Mouse (Mus musculus) embryonic facial prominence, embryonic 12.5 days (tissue): ENCODE data around the gene St7. TPM values are rescaled to one million over a fixed set of nuclear protein-coding genes. Genes with fewer than 3 reads are reported as not detected.

Source experiments
- ATAC-seq: fragments of 200-750 bp; cut with Nextera tagmentation; 2 replicates; pipeline ENCODE4 v1.8.0; 2017; ENCODE audit not compliant: insufficient number of reproducible peaks, insufficient read depth, low FRiP score, low TSS enrichment
- H3K27ac ChIP-seq: fragments of 300-500 bp; sonication (generic); 2 replicates; pipeline ENCODE4 v1.5.1; 2016; ENCODE audit warnings: mild to moderate bottlenecking
- H3K27me3 ChIP-seq: fragments of 300-500 bp; sonication (generic); 2 replicates; pipeline ENCODE4 v1.6.1; 2016; ENCODE audit warnings: mild to moderate bottlenecking, moderate library complexity
- H3K36me3 ChIP-seq: fragments of 300-500 bp; sonication (generic); 2 replicates; pipeline ENCODE4 v1.6.1; 2016; ENCODE audit warnings: mild to moderate bottlenecking
- H3K4me1 ChIP-seq: fragments of 300-500 bp; sonication (generic); 2 replicates; pipeline ENCODE4 v1.6.1; 2016
- H3K4me2 ChIP-seq: fragments of 300-500 bp; sonication (generic); replicated peaks from 2 replicates; pipeline ENCODE4 v1.6.1; 2016; ENCODE audit warnings: mild to moderate bottlenecking, moderate library complexity
- H3K4me3 ChIP-seq: fragments of 300-500 bp; sonication (generic); 2 replicates; pipeline ENCODE4 v1.5.1; 2016; ENCODE audit warnings: mild to moderate bottlenecking
- H3K9ac ChIP-seq: fragments of 300-500 bp; sonication (generic); 2 replicates; pipeline ENCODE4 v1.6.1; 2016; ENCODE audit warnings: mild to moderate bottlenecking, moderate library complexity
- H3K9me3 ChIP-seq: fragments of 300-500 bp; sonication (generic); 2 replicates; pipeline ENCODE4 v1.6.1; 2016; ENCODE audit warnings: mild to moderate bottlenecking, moderate library complexity
- WGBS: fragments of 180-500 bp; shearing (Covaris S2); methylation state at CpG from one replicate; pipeline ENCODE4 v1.1.7; 2016; 5-methylcytosine and 5-hydroxymethylcytosine counted together
- polyA plus RNA-seq: library from polyadenylated mRNA; unstranded; fragments of >200 nt; fragmentation: Nextera tagmentation; extraction: Ambion mirVana; gene quantifications from 2 replicates; pipeline ENCODE4 v1.2.1, GENCODE M21; 2016

St7 gene
- polyA plus RNA-seq, 1 experiment from 2014 or later, result 31.3 TPM

GRCm38 (mm10) chr6:17742209-17742608, 49.5 kb downstream of the St7 start:
- 85% methylated on average over 4 of the region's 4 CpGs for WGBS
- no peak overlapping the region for H3K27ac ChIP-seq
- no peaks in the 10 kb centered on the region for H3K36me3 ChIP-seq
- H3K4me2 ChIP-seq, result no peak overlapping the region
- no peak overlapping the region for H3K9ac ChIP-seq
- no peak overlapping the region for H3K4me3 ChIP-seq
- ATAC-seq, result no peak
- H3K9me3 ChIP-seq, result no peaks in the 10 kb centered on the region
- no peaks in the 10 kb centered on the region for H3K4me1 ChIP-seq
- no peaks in the 10 kb centered on the region for H3K27me3 ChIP-seq

DNA sequence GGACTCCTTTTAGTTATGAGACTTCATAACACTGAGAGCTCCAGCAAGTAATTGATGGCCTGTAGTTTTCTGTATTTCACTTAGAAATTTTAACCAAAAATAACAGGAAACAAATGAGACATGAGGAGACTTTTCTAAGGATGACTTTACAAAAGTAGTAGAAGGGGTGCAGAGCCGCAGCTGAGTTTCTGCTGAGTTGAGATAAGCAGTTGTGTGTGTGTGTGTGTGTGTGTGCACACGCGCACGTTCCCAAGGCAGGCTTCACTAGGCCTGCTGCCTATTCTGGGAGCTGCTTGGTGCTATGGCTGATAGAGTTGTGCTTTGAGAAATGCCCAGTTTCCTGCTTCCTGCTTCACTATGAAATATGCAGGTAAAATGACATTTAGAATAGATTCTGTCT, 50.6 kb downstream of the St7 start:
- no peak overlapping the region for H3K27ac ChIP-seq
- no peaks in the 10 kb centered on the region for H3K4me1 ChIP-seq
- H3K9ac ChIP-seq, result no peak overlapping the region
- no peak for ATAC-seq
- H3K9me3 ChIP-seq, result no peaks in the 10 kb centered on the region
- WGBS, result 93% methylated on average over 4 of the region's 4 CpGs
- H3K4me3 ChIP-seq, result no peak overlapping the region
- H3K27me3 ChIP-seq, result no peaks in the 10 kb centered on the region
- no peak overlapping the region for H3K4me2 ChIP-seq
- H3K36me3 ChIP-seq, result no peaks in the 10 kb centered on the region

GRCm38 (mm10) chr6:17747724-17748123, 55.0 kb downstream of the St7 start:
- Histone ChIP-seq H3K4me3 (no peak overlapping the region), H3K9ac (no peak overlapping the region), H3K4me2 (no peak overlapping the region), H3K27me3 (no peaks in the 10 kb centered on the region), H3K27ac (no peak overlapping the region), H3K36me3 (no peaks in the 10 kb centered on the region), H3K4me1 (peaks cover 11% of the 10 kb centered on the region; the same call in 1 of the 2 replicates), H3K9me3 (no peaks in the 10 kb centered on the region)
- WGBS, result 91% methylated on average over 13 of the region's 13 CpGs
- ATAC-seq, result no peak

GRCm38 (mm10) chr6:17748866-17749582, 56.3 kb downstream of the St7 start:
- Histone ChIP-seq H3K27me3 (no peaks in the 10 kb centered on the region), H3K9me3 (no peaks in the 10 kb centered on the region), H3K4me2 (peak overlapping the region; percentile 55), H3K4me3 (peak overlapping the region; percentile 33), H3K4me1 (peaks cover 11% of the 10 kb centered on the region; the same call in 1 of the 2 replicates), H3K27ac (peak overlapping the region; percentile 67), H3K36me3 (no peaks in the 10 kb centered on the region), H3K9ac (peak overlapping the region; percentile 41; the same call in 1 of the 2 replicates)
- 2% methylated on average over 18 of the region's 18 CpGs for WGBS
- peak; percentile 97 for ATAC-seq

DNA sequence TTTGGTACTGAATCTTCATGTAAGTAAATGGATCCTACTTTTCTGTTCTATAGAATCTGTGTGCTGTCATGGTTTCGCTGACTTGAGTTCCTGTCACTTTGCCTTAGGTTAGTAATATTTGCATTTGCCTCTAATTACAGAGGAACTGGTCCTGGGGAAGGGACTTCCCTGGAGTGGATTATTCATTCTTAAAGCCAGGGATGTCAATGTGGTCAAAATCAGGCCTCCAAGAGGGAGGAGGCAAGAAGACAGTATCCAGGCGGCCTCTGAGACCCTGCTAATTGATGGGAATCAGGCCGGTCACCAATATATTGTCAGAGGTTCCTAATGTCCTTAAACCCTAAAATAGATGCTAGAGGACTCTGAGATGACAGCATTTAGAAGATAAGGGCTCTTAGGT, 56.9 kb downstream of the St7 start:
- H3K27ac ChIP-seq, result peak overlapping the region; percentile 67; the same call in 1 of the 2 replicates
- no peak; the same call in 1 of the 2 replicates for ATAC-seq
- H3K36me3 ChIP-seq, result no peaks in the 10 kb centered on the region
- WGBS, result 39% methylated on average over 3 of the region's 3 CpGs
- no peaks in the 10 kb centered on the region for H3K9me3 ChIP-seq
- 0 out of 2 replicates have a peak overlapping the region, but pooled peaks have one; percentile 41 for H3K9ac ChIP-seq
- H3K4me2 ChIP-seq, result peak overlapping the region; percentile 55
- peak overlapping the region; percentile 33 for H3K4me3 ChIP-seq
- H3K4me1 ChIP-seq, result peaks cover 11% of the 10 kb centered on the region; the same call in 1 of the 2 replicates
- H3K27me3 ChIP-seq, result no peaks in the 10 kb centered on the region

DNA sequence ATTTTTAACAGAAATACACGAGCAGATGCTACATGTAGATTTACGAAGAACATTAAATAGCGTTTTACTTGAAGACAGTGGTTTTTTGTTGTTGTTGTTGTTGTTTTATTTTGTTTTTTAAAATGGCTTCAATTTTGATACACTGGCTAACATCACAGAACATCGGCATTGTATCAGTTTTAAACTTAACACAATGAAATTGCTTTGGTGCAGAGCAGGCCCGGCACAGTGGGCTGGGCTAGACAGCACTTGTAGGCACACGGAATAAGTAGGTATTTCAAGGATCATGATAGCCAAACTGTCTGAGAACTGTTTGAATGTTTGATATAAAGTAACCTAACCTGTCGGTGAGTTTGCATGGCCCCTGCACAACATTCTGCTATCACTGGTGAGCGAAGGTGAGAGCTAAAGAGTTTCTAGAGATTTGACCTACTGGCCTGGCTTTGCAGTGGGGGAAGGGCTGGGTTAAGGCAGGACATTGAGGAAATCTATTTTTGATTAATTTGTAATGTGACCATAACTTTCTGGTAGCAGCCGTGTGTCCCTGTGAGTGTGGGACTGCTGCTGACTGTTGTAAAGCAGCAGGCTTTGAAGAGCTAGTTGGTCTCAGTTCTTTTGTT, 57.4 kb downstream of the St7 start:
- WGBS, result 74% methylated on average over 9 of the region's 9 CpGs

GRCm38 (mm10) chr6:17750957-17751356, 58.2 kb downstream of the St7 start:
- no peak for ATAC-seq
- no peaks in the 10 kb centered on the region for H3K9me3 ChIP-seq
- no peak overlapping the region for H3K27ac ChIP-seq
- 93% methylated on average over 6 of the region's 6 CpGs for WGBS
- H3K4me3 ChIP-seq, result no peak overlapping the region
- no peaks in the 10 kb centered on the region for H3K27me3 ChIP-seq
- peaks cover 11% of the 10 kb centered on the region; the same call in 1 of the 2 replicates for H3K4me1 ChIP-seq
- no peak overlapping the region for H3K9ac ChIP-seq
- H3K4me2 ChIP-seq, result 0 out of 2 replicates have a peak overlapping the region, but pooled peaks have one; percentile 55
- H3K36me3 ChIP-seq, result no peaks in the 10 kb centered on the region

More for the DNA sequence above, 57.4 kb downstream of the St7 start:
- H3K9ac ChIP-seq, result no peak overlapping the region
- no peaks in the 10 kb centered on the region for H3K27me3 ChIP-seq
- H3K4me3 ChIP-seq, result peak overlapping the region; percentile 33
- H3K4me1 ChIP-seq, result peaks cover 11% of the 10 kb centered on the region; the same call in 1 of the 2 replicates
- no peaks in the 10 kb centered on the region for H3K9me3 ChIP-seq
- no peak overlapping the region for H3K27ac ChIP-seq
- no peaks in the 10 kb centered on the region for H3K36me3 ChIP-seq
- ATAC-seq, result no peak
- H3K4me2 ChIP-seq, result peak overlapping the region; percentile 55

DNA sequence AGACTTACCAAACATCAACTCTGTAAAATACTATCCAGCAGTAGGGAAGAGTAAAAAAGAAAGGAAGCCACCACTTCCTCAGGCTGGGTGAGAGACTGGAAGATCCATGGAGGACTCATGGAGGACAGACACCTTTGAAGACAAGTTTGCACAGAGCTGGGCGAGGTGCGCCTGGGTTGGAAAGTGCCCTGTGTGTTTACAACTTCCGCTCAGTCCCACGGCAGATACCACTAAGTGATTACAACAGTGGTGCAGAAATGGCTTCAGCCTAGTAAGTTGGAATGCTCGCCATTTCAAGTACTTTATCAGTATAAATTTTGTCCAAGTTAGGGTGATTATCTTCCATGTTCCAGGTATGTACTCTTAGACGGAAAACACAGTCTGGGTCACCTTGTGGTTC, 63.2 kb downstream of the St7 start:
- no peaks in the 10 kb centered on the region for H3K36me3 ChIP-seq
- no peak overlapping the region for H3K27ac ChIP-seq
- H3K4me2 ChIP-seq, result no peak overlapping the region
- no peak for ATAC-seq
- H3K9ac ChIP-seq, result no peak overlapping the region
- no peak overlapping the region for H3K4me3 ChIP-seq
- H3K4me1 ChIP-seq, result no peaks in the 10 kb centered on the region; the same call in 1 of the 2 replicates
- H3K27me3 ChIP-seq, result no peaks in the 10 kb centered on the region
- H3K9me3 ChIP-seq, result no peaks in the 10 kb centered on the region
- 84% methylated on average over 6 of the region's 6 CpGs for WGBS

DNA sequence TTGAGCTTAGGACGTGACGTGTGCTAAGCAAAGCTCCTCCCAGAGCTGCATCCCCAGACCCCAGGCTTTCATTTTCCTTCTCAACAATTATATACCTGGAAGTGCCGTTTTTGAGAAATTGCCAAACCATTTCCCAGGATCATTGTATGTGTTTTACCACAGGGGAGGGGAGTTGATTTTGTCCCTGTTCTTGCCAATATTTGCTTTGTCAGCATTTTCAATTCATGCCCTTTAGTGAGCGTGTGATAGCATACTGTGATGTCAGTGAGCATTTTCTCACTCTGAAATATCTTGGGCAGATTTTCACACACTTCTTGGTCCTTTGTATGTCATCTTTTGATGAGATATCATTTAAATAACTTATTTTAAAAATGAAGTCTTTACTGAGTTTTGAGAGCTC, 65.8 kb downstream of the St7 start:
- no peaks in the 10 kb centered on the region for H3K36me3 ChIP-seq
- no peak overlapping the region for H3K27ac ChIP-seq
- WGBS, result 82% methylated on average over 4 of the region's 4 CpGs
- H3K9me3 ChIP-seq, result no peaks in the 10 kb centered on the region
- peaks cover 5% of the 10 kb centered on the region; the same call in 1 of the 2 replicates for H3K4me1 ChIP-seq
- H3K4me3 ChIP-seq, result no peak overlapping the region
- no peak overlapping the region for H3K4me2 ChIP-seq
- no peak for ATAC-seq
- H3K27me3 ChIP-seq, result no peaks in the 10 kb centered on the region
- no peak overlapping the region for H3K9ac ChIP-seq

DNA sequence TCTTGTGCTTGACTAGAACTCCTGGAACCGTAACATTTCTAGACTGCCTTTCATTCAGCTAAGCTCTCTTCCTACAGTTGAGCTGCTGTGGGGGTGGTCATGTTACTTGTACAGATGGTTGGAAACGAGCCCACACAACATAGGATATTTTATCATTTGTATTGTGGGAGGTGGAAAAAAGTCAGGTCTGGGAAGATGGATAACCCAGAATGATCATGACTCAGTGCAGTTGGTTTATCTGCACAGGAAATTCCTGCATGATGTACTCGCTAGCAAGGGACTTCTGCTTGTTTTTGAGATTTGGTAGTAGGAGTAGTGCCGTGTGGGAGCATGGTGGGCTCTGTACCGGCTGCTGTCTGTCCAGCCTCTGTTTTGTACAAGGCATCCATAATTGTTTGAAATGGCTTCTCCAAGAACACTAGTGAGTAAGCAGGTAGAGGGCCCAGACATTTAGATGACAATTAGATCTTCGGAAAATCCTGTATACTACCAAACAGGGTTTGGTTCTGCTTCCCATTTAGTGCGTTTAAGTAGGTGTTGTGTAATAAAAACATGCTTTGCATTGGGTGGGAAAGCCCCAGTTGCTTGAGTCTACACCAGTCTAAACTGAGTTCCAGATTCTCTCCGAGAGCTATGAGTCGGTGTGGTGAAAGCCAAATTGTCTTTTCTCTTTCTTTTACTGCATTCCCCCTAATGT, 71.4 kb downstream of the St7 start:
- no peak overlapping the region for H3K4me3 ChIP-seq
- H3K27me3 ChIP-seq, result no peaks in the 10 kb centered on the region
- H3K27ac ChIP-seq, result no peak overlapping the region
- H3K36me3 ChIP-seq, result no peaks in the 10 kb centered on the region
- H3K4me2 ChIP-seq, result no peak overlapping the region
- ATAC-seq, result no peak
- peaks cover 5% of the 10 kb centered on the region; the same call in 1 of the 2 replicates for H3K4me1 ChIP-seq
- WGBS, result 82% methylated on average over 9 of the region's 9 CpGs
- H3K9me3 ChIP-seq, result no peaks in the 10 kb centered on the region
- no peak overlapping the region for H3K9ac ChIP-seq

DNA sequence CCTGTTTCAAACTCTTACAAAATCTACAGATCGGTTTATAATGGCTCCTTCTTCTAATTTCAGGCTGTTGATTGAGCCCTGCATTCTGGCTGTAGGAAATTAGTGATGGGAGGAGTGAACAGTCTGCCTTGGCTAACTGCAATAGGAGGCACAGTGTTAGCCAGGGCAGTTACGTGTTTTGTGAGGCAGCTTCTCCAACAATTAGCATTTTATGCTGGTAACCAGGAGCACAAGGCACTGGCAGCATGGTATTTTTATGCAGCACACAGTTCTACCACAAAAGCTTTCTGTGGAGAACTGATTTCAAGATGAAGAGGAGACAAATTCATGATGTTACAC, 71.9 kb downstream of the St7 start:
- H3K9ac ChIP-seq, result no peak overlapping the region
- no peaks in the 10 kb centered on the region for H3K27me3 ChIP-seq
- H3K36me3 ChIP-seq, result no peaks in the 10 kb centered on the region
- no peak overlapping the region for H3K4me3 ChIP-seq
- H3K9me3 ChIP-seq, result no peaks in the 10 kb centered on the region
- 67% methylated on average over 2 of the region's 2 CpGs for WGBS
- H3K4me2 ChIP-seq, result no peak overlapping the region
- ATAC-seq, result no peak
- no peak overlapping the region for H3K27ac ChIP-seq
- peaks cover 5% of the 10 kb centered on the region; the same call in 1 of the 2 replicates for H3K4me1 ChIP-seq
